Mouse (Mus musculus) megakaryocyte progenitor cell, adult 5-6 weeks (primary cell): Measurements from ENCODE around the gene Med12l. TPM values are rescaled to one million over a fixed set of nuclear protein-coding genes. Genes with fewer than 3 reads are reported as not detected.
A peak's percentile ranks its signal among the peaks of the same experiment; 100 is the strongest.

ENCODE experiments used
- ATAC-seq: replicated peaks from 2 replicates; pipeline ENCODE4 v1.8.0; 2016; ENCODE audit warnings: mild to moderate bottlenecking, moderate TSS enrichment, inconsistent platforms; ENCODE audit not compliant: poor library complexity
- total RNA-seq, 2 experiments: library from RNA; stranded (forward) in 1 of 2; stranded (reverse) in 1 of 2; fragments of 157-497, 149-512 nt in 1 of 2; fragments of 200-1000 nt in 1 of 2; gene quantifications; 2 replicates each; pipeline versions ENCODE4 v1.2.3 to v1.2.4; 2015 to 2017

Gene Med12l
- total RNA-seq, 2 experiments from 2014 or later, result 1.2 to 1.8 TPM

DNA sequence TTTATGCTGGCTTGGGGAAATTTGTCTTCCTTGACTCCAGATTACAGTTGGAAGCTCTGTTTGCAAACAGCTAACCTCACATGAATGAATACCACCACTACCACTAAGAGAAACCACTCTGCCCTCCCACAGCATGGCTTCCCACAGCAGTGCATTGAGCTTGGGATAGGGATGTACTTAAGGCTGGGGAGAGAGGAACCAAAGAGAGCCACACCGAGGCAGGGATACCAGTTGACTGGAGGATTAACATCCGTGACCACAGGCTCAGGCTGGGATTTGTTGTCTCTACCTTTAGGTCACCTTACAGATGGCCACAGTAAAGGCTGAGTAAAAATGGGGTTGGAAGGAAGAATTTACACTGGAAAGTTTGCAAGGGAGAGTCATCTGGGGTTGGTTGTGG is 16.6 kb downstream of the Med12l start:
- ATAC-seq, result no peak

DNA sequence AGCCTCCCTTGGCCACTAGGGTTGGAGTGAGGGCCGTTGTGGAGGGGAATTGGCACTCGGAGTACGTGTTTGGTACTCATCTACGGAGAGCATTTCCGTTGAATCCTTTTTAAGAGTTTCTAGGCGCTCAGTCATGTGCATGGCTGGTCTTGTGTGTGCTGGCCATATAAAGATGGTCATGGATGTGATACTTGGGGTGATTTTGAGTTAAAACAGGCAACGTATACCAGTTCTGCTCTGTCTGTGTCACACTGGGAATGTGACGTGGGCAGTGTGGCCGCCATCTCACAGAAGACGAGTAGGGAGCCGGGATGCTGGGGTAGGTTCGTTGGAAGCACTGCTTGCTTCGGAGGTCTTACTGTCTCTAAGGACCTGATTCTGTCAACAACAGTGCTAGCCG is 17.3 kb downstream of the Med12l start:
- ATAC-seq, result no peak

DNA sequence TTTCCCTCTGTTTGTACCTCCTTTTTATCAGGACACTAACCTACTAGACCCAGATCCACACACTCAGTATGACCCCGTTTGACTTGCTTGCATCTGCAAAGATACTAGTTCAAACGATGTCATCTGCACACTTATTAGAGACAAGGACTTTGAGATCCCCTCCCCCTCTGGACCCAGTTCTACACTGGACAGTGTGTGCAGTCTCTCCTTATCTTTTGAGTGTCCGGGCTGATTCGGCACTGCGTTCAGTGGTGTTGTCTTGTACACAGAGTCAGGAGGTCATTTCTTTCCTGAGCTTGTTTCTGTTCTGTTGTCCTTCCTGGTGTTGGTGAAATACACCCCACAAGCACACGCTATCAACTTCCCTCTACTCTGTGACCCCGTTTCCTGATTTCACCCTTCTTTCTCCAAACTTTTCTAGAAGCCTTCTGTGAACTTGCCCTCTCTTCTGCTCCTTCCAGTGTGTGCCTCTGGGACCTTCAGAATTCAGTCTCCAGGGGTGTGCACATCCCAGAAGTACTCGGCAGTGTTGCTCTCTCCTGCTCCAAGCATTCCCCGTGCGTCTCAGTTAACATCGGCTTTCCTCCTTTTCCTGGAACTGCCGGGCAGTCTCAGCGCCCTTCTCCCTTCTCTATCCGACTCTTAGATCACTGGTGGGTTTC is 19.0 kb downstream of the Med12l start:
- ATAC-seq, result peak; percentile 52; the same call in 1 of the 2 replicates

DNA sequence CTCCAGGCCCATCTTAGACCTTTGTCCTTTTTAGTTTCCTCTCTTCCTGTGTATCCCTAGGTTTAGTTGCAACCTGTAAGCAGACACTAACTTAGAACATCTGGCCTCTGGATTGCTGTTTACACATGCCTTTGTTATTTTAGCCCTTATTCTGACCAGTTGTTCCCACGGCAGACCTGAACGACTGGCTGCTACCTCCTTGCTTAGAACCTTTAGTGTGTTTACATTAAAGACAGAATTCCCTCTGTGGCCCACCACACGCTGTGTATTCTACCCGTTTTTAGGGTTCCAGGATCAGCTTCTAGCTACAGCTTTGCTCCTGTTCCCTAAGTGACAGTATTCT is 19.5 kb downstream of the Med12l start:
- ATAC-seq, result no peak

DNA sequence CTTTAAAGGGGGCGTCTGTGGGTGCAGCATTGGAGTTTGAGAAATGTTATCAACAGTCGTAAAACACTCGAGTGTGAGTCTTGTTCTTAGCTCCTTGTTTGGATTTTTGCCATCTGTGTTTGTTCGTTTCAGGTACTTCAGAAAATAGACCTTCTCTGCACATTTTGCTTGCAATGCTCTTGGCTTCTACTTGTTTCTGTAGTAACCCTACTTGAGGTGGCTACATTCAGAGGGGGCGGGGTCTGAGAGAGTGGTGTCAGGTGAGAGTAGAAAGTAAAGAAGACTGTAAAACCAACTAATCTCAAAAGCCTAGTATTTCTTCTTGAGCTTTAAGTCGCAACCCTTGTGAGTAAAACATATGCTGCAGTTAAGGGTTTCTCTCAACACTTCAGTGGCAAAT is 23.1 kb downstream of the Med12l start:
- no peak for ATAC-seq

DNA sequence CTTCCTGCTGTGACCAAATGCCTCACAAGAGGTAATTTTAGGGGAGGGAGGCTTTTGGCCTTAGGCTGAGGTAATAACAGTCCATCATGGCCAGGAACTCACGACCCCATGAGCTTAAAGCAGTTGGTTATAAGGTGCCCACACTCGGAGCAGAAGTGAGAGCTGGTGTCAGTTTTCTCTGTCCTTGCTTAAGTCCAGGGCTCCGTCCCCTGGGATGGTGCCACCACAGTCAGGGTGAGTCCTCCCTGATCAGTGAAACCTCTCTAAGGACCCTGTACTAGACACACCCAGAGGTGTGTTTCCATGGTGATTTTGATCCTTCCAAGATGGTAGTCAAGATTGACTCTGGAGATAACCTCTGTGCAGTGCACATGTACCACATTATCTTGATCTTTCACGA is 25.4 kb downstream of the Med12l start:
- no peak for ATAC-seq

DNA sequence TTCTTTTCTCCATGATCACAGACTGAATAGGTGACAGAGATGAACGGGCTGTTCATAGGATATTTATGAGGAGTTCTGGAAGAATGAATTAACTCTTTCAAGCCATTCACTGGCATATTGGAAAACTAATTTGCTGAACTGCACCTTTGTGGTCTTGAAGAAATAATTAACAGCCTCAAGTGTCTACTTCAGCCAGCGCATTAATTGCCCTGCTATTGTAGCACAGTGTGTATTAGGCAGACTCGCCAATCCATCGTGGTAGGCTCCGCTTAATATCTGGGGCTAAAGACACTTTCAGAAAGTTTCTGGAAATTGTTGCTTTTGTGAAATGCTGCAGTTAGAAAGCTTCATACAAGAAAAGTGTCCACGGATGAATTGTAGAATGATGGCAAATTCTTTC is 35.9 kb downstream of the Med12l start:
- ATAC-seq, result no peak

DNA sequence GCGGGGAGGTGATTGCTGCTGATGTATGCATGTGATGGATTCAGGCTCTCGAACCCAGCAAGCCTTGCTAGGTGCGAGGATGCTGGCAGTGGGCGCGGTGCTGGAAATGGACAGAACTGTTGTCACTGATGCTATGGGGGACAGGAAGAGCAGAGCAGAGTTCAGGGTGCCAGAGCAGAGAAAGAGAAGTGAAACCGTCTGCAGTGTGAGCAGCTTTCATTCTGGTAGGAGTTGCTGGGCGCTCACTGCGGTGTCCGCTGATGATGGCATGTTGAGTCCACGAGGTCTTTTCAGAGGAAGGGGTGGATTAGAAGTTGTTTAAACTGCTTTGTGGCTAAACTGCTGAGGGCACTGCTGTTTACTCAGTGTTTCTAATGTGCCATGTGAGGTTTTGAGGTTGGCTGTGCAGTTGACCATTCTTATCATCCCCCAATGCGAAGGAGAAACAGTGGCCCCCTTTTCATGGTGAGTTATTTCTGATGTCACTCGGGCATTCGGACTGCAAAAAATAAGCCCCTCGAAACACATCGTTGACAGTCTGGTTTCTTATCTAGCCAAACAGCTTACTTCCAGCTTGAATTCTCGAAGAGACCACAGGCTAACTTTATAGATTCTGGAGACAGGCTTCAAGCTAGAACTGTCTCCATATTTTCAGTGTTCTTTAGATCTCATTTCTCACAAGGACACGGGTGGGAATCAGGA is 49.4 kb downstream of the Med12l start:
- peak; percentile 72 for ATAC-seq

DNA sequence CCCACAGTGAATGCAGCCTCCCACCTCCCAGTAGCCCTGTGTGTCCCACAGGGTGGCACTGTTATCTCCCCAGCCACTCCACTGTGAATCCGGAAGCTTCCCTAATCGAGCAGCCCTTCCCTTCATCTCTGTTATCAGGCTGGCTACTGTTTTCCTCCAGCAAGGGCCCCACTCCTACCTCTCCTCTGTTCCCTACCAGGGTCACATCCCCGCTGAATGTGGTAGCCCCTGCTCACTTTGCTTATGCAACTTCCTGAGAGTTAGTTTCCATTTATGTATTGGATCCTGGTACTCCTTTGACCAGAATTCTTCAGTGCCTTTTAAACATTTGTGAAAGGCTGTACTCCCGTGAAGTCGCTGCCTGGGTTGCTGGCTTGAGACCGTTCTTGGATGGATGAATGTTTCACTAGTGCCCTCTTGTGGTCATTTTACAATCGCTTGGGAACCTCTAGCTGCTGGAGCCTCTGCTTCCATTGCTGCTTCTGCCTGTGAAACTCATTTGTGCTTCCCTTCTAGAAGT is 53.5 kb downstream of the Med12l start:
- peak; percentile 72 for ATAC-seq

DNA sequence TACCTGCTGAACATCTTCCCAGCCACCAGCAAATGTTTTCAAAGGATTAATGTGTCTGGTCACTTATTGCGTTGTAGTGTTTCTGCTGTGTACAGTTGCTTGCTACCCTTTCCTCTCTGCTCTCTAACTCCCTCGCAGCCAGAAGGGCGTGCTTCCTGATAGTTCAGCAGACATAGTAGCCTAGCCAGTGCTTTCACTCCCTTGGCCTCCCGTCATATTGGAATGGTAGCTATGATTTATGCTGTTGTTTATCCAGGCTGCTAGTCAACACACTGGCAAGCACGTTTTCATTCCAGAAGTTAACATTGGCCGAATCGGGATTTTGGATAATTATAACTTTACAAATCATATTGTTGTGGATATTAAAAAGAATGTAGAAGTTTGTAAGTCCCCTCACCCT is 54.5 kb downstream of the Med12l start:
- no peak for ATAC-seq

DNA sequence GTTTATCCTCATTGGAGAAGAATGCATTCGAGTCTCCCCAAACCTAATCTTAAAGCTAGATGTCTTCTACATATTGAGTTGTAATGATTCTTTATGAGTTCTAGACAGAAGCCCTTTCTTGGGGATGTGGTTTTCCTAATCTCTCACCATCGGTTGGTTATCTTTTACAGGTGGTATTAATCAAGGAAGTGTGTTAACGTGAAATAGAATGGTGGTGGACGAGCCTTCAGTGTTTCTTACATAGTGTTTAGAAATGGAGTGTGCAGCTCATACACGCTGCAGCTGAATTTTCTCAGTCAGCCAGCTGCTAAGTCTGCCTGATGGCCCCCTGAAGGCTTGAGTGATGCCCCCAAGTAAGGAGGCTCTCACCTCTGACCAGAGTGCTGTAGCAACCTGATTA is 56.5 kb downstream of the Med12l start:
- ATAC-seq, result no peak

DNA sequence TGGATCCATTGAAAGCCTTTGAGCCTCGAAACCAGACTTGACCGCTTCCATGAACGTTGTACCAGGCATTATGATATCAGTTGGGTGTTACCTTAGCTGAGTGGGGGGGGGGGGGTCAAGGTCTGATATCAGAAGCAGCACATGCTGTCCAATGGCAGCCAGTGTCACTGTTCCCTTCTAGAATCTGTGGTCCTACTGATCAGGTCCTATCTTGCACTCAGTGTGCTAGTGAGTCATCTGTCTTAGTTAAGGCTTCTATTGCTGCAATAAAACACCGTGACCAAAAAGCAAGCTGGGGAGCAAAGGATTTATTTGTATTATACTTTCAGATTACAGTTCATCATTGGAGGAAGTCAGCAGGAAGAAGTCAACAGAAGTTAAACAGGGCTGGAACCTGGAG is 57.8 kb downstream of the Med12l start:
- ATAC-seq, result no peak

DNA sequence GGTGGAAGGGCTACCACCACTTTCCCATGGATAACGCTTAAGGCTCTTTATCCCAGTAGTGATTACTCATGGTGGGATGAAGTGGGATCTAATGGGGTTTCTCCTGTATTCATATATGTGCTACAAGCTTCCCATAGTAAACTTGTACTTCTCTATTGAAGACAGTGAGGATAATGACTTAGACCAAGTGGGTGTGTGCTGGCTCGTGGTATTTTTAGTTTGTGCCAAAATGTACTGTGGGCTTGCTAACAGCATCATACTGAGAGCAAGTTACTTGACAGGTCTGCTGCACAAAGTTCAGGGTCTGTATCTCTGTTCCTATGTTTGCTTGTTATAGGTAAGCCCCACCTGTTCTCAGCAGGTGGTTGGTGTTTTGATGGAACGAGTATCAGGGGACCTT is 60.3 kb downstream of the Med12l start:
- no peak for ATAC-seq

DNA sequence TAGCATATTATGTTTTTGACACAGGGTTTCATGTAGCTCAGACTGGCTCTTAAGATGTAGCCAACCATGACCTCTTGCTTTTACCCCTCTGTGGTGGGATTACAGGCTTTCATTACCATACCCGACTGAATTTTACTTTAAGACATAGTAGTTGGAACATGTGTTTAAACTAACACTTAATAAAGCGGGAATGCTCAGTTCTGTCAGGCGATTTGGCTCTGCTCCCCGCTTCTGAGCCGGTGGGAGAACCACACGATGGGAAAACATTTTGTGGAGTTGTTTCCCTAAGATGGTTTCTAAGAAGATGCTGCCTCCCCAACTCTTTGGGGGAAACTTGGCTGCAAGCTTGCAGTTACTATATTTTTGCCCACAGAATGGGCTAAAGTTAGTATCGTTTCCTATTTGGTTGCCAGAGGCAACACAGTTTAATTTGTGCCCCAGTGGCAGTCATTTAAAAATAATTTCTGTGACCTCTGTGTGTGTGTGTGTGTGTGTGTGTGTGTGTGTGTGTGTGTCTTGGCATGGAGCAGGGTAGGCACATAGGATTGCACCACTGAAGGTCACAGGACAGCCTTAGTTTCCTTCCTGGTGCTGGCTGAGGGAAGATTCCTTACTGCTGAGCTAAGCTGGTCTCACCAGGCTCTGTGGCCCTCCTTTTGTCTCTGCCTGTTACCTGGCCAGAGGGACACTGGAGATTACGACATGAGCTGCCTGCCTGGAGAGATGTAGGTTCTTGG is 61.1 kb downstream of the Med12l start:
- ATAC-seq, result peak; percentile 58

DNA sequence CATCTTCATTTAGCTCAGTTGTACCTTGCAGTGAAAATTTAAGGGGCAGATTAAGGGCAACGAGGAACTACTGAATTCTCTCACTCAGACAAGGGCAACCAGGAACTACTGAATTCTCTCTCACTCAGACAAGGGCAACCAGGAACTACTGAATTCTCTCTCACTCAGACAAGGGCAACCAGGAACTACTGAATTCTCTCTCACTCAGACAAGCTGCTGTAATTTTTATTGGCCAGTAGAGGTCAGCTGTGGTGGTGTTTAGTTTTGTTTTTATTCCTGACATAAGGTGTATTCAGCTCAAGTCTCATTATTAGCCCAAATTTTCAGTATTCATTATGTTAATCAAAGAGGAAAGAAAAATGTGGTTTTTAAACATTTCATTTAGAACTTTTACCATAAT is 63.4 kb downstream of the Med12l start:
- ATAC-seq, result peak; percentile 83

DNA sequence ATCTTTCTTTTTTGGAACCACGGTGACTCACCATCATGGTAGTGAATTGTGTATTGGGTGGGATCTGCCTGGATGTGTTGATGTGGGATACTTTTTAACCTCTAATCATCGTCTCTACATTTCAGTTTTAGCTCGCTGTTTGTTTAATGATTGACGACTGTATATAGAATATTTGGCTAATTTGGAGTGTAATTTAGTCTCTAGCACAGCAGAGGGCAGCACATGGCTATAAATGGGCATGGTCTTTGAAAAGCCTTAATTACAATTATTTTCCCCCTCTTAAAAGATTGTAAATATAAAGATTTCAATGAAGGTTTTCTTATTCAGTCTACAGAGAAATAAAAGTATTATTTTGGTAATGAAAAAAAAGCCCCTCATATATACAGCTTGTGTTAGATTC is 71.7 kb downstream of the Med12l start:
- ATAC-seq, result no peak; the same call in 1 of the 2 replicates

DNA sequence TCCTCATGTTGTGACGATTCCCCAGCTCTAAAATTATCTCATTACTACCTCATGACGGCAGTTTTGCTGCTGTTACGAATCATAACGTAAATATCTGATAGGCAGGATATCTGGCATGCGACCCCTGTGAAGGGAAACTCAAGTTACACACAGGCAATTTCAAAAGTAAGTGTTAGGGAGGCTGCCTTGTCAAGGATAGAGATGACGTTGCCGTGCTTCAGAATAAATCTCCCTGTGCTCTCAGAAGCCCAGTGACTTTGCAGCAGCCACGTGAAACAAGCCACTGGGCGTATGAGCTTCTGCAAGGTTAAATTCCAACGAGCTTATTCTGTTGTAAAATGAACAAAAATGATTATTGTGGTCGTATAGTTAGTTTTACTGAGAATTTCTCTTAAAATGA is 73.0 kb downstream of the Med12l start:
- no peak for ATAC-seq

DNA sequence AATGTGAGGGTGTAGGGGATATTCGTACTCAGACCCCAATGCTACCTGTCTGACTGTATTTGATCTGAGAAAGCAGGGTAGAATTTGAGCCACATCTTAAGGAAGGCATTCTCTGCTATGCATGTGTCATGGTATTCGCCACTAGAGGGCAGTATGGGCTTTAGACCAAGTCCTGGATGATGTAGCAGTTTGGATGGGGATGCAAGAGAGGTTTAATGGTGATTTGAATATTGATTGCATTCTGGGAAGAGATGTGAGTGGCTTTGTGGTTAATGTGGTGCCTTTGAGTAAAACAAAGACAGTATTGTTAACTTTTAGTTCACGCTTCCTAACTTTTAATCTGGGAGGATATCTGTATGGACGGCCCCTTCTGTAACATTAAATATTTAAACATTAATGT is 73.7 kb downstream of the Med12l start:
- ATAC-seq, result peak; percentile 85

DNA sequence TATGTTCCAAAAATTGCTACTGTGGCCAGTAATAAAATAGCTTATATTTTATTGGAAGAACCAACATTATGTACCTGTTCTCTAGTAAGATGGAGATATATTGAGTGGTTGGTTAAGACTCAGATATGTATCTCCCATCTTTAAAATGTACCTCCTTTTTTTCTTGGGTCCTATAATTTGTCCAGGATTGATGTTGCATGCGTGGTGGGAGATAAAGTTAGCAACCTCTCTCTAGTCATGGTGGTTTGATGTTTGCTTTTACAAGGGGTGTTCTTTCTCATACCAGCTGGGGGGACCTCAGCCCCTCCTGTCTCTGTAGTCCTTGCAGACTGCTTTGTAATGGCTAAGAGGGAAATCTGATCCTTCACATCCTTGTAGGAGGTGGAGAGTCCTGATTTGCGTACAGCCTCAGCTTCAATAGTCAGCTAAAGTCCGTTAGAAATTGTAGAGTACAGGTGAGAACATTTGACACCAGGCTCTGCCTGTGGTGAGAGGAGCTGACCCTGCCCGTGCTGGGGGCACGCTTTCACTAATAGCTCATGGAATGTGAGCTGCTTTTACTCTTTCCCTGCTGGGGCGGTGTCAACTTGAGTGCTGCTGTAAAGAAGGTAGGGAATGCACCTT is 74.8 kb downstream of the Med12l start:
- no peak for ATAC-seq

DNA sequence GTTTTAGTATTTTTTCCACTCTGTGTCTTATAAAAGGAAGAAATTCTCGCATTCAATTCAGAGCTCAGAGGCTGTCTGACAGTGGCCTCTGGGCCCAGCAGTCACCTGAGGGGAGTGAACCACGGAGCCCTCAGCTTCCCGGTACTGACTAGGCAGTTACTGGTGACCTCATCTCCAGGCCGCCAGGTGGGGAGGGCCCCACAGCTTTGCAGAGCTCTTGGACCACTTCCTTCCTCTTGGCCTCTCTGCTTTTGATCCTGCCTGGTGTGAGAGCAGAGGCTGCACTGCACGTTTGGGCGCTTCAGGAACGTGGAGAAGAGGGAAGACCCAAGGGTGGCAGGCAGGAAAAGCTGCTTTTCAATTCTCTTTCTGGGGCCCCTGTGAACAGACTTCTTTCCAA is 75.3 kb downstream of the Med12l start:
- peak; percentile 86 for ATAC-seq

DNA sequence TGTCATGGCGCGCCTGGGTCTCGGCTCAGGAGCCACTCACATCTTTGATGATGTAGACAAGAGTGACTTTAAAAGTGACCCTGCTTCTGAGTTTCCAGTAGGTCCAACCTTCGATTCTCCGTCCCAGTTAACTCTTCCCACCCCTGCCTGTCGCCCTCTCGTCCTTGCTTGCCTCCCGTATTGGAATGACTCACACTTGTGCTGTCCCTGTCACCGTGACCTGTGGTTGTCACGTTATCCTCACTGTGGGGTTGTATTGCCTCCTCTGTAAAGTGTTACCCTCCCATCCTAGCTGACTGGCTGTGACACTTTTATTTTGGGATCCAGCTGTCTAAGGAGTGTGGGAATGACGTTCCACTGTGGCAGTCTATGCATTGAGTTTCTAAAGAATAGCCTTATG is 87.1 kb downstream of the Med12l start:
- ATAC-seq, result no peak

DNA sequence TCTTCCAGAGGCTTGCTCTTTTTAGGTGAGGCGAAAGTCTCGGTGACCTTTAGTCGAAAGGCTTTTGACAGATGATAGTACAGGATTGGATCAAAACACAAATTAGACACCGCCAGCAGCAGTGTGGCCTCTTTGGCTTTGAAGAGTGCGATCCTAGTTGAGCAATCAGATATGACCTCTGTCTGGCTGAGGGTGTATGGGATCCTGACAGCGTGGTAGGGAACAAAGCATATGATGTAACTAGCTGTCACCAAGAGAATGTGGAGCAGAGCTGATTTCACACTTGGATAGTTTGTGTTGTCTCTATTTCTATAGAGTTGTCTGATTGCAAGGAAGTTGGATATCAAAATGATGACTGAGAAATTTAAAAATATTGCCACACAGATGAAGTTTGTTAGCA is 91.8 kb downstream of the Med12l start:
- ATAC-seq, result peak; percentile 62
